Mouse (Mus musculus) lung, postnatal 0 days (tissue): ENCODE data around the gene Lce1b. TPM values are rescaled to one million over a fixed set of nuclear protein-coding genes. Genes with fewer than 3 reads are reported as not detected.

Experiments
- ATAC-seq: fragments of 200-750 bp; cut with Nextera tagmentation; 2 replicates; pipeline ENCODE4 v1.8.0; 2017; ENCODE audit warnings: moderate library complexity
- DNase-seq: peaks from one replicate; pipeline ENCODE4 v3.0.0-alpha.2; 2016; ENCODE audit warnings: low spot score
- H3K27ac ChIP-seq: fragments of 300-500 bp; sonication (generic); 2 replicates; pipeline ENCODE4 v1.5.1; 2014; ENCODE audit warnings: antibody characterized with exemption, mild to moderate bottlenecking, low read length, mixed read lengths
- H3K27me3 ChIP-seq: fragments of 300-500 bp; sonication (generic); replicated peaks from 2 replicates; pipeline ENCODE4 v1.6.1; 2014; ENCODE audit warnings: low read length, mixed read lengths; ENCODE audit not compliant: insufficient read depth
- H3K36me3 ChIP-seq: fragments of 300-500 bp; sonication (generic); 2 replicates; pipeline ENCODE4 v1.6.1; 2014; ENCODE audit warnings: low read length, mixed read lengths; ENCODE audit not compliant: insufficient read depth
- H3K4me1 ChIP-seq: fragments of 300-500 bp; sonication (generic); 2 replicates; pipeline ENCODE4 v1.6.1; 2014; ENCODE audit warnings: antibody characterized with exemption, low read depth, low read length, mixed read lengths; ENCODE audit not compliant: insufficient read depth
- H3K4me2 ChIP-seq: fragments of 300-500 bp; sonication (generic); replicated peaks from 2 replicates; pipeline ENCODE4 v1.6.1; 2014; ENCODE audit warnings: low read depth, mild to moderate bottlenecking, low read length, moderate library complexity, mixed read lengths
- H3K4me3 ChIP-seq: fragments of 300-500 bp; sonication (generic); 2 replicates; pipeline ENCODE4 v1.5.1; 2014; ENCODE audit warnings: low read depth, low read length
- H3K9ac ChIP-seq: fragments of 300-500 bp; sonication (generic); replicated peaks from 2 replicates; pipeline ENCODE4 v1.6.1; 2014; ENCODE audit warnings: low read depth, mild to moderate bottlenecking
- H3K9me3 ChIP-seq: fragments of 300-500 bp; sonication (generic); 2 replicates; pipeline ENCODE4 v1.6.1; 2016; ENCODE audit warnings: low read length, mixed read lengths
- CTCF ChIP-seq: IDR thresholded peaks from 2 replicates; pipeline ENCODE4 v1.5.1; 2016; ENCODE audit warnings: antibody characterized with exemption, mild to moderate bottlenecking
- EP300 ChIP-seq: IDR thresholded peaks from 2 replicates; pipeline ENCODE4 v1.6.1; 2016; ENCODE audit warnings: antibody characterized with exemption, mild to moderate bottlenecking, control low read depth
- polyA plus RNA-seq: library from polyadenylated mRNA; unstranded; fragments of >200 nt; fragmentation: Nextera tagmentation; extraction: Ambion mirVana; gene quantifications from 2 replicates; pipeline ENCODE4 v1.2.1, GENCODE M21; 2015

The Lce1b gene
- polyA plus RNA-seq, 1 experiment from 2014 or later: not detected

- no peaks in the 10 kb centered on the region for H3K9me3 ChIP-seq
- H3K4me2 ChIP-seq: no peak within 1 kb of the TSS
- H3K4me1 ChIP-seq: no peaks in the 10 kb centered on the region
- H3K36me3 ChIP-seq: no peaks in the 10 kb centered on the region
- H3K4me3 ChIP-seq: no peak within 1 kb of the TSS
- H3K27ac ChIP-seq: no peak within 1 kb of the TSS
- TF ChIP-seq EP300: no peak
- TF ChIP-seq CTCF: no peak
- H3K9ac ChIP-seq: no peak within 1 kb of the TSS
- DNase-seq: no peak
- ATAC-seq: no peak
- no peaks in the 10 kb centered on the region for H3K27me3 ChIP-seq
These were observed 49.3 kb downstream of the Lce1b start, which contains the start of gene 2210017I01Rik for GRCm38 (mm10) chr3:92607392-92607791. 2210017I01Rik (minus strand) TSS chr3:92607492.

Other genes with a start within 250 kb of the Lce1b start
- gene Sprr2i, start 248.9 kb downstream of the Lce1b start, polyA plus RNA-seq: not detected in 2 replicates
- not detected in 2 replicates for gene Sprr2j-ps, start 238.8 kb downstream of the Lce1b start, polyA plus RNA-seq
- 7.4 TPM in 2 replicates for gene Gm9774, start 227.5 kb downstream of the Lce1b start, polyA plus RNA-seq
- gene Sprr2k, start 224.3 kb downstream of the Lce1b start, polyA plus RNA-seq: not detected in 2 replicates
- gene Sprr1b, start 218.1 kb downstream of the Lce1b start, polyA plus RNA-seq: not detected in 2 replicates
- gene Sprr3, start 198.2 kb downstream of the Lce1b start, polyA plus RNA-seq: not detected in 2 replicates
- gene Sprr1a, start 171.0 kb downstream of the Lce1b start, polyA plus RNA-seq: 2.0 and 2.7 TPM in 2 replicates
- not detected in 2 replicates for gene Sprr4, start 156.4 kb downstream of the Lce1b start, polyA plus RNA-seq
- not detected in 2 replicates for gene 2310046K23Rik, start 122.4 kb downstream of the Lce1b start, polyA plus RNA-seq
- gene Ivl, start 83.2 kb downstream of the Lce1b start, polyA plus RNA-seq: 2.2 and 3.4 TPM in 2 replicates
- gene Smcp, start 67.9 kb downstream of the Lce1b start, polyA plus RNA-seq: not detected in 2 replicates
- not detected in 2 replicates for gene 2210017I01Rik, start 49.4 kb downstream of the Lce1b start, polyA plus RNA-seq
- not detected in 2 replicates for gene Lce6a, start 35.3 kb downstream of the Lce1b start, polyA plus RNA-seq
- gene Lce1a1, start 8.6 kb downstream of the Lce1b start, polyA plus RNA-seq: 0.27 TPM in 1 of 2 replicates, not detected in the other
- not detected in 2 replicates for gene Lce1a2, start 13.4 kb upstream of the Lce1b start, polyA plus RNA-seq
- gene Lce1c, start 22.3 kb upstream of the Lce1b start, polyA plus RNA-seq: not detected in 2 replicates
- gene Lce1d, start 30.3 kb upstream of the Lce1b start, polyA plus RNA-seq: not detected in 2 replicates
- gene Lce1e, start 52.1 kb upstream of the Lce1b start, polyA plus RNA-seq: not detected in 2 replicates
- not detected in 2 replicates for gene Lce1f, start 63.4 kb upstream of the Lce1b start, polyA plus RNA-seq
- not detected in 2 replicates for gene Gm38119, start 82.2 kb upstream of the Lce1b start, polyA plus RNA-seq
- gene Lce1g, start 95.4 kb upstream of the Lce1b start, polyA plus RNA-seq: not detected in 2 replicates
- gene Lce1h, start 108.1 kb upstream of the Lce1b start, polyA plus RNA-seq: not detected in 2 replicates
- gene Lce1i, start 122.0 kb upstream of the Lce1b start, polyA plus RNA-seq: not detected in 2 replicates
- not detected in 2 replicates for gene Lce1j, start 133.6 kb upstream of the Lce1b start, polyA plus RNA-seq
- gene Lce1k, start 151.0 kb upstream of the Lce1b start, polyA plus RNA-seq: not detected in 2 replicates
- not detected in 2 replicates for gene Kprp, start 170.3 kb upstream of the Lce1b start, polyA plus RNA-seq
- not detected in 2 replicates for gene Lce1l, start 194.4 kb upstream of the Lce1b start, polyA plus RNA-seq
- not detected in 2 replicates for gene 2310050C09Rik, start 213.3 kb upstream of the Lce1b start, polyA plus RNA-seq